ENCODE assay signal across 8 mouse cellular contexts in the genomic region with DNA sequence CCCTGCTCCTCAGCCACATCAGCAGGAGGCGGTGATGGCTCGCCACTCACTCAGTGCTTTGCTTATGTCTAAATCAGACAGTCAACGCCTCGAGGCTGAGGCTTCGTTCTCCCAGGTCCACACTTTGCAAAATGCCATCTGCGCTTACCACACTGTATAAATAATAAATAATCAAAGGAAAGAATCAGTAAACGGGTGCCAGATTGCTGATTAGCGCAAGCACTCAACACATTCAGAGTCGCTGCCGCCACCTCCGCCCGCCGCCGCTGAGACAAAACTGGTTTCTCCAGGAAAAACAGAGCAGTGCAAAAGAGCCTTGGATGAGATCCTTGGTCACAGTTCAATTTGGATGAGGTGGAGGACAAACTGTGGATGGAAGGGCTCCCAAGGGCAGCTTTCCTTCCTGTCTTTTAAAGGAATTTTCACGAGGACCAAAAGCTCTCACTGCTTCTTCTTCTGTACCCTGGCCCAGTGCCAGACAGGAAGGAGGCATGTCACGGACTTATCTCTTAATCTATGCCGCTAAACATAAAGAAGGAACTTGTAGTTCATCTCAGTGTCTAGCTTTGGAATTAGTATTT. TPM values are rescaled to one million over a fixed set of nuclear protein-coding genes. Genes with fewer than 3 reads are reported as not detected.
DNase-seq lines count a peak whose midpoint lies in the region; ATAC-seq lines count a peak whose summit lies in the region.
"Had no signal": no experiment of that assay in that cellular context is flagged by ENCODE, and none has a peak within 500 bp of the region (broad histone marks: within the 10 kb centered on the region; RNA-seq: fewer than 3 reads in every experiment).

No protein-coding gene starts in this region.

- no peak overlapping the region; the same call in 1 of the 2 replicates for H3K27ac ChIP-seq in stomach, embryonic 16.5 days (ENCODE audit: low read length)
- H3K27ac ChIP-seq: neural tube, embryonic 12.5 days had no signal

- peak overlapping the region; percentile 31 for H3K4me2 ChIP-seq in stomach, embryonic 16.5 days (ENCODE audit: low read depth, low read length)
- H3K4me2 ChIP-seq: neural tube, embryonic 12.5 days had no signal

- H3K4me3 ChIP-seq in stomach, embryonic 16.5 days (replicated peaks; ENCODE audit: low read length) = no peak overlapping the region
- H3K4me3 ChIP-seq: neural tube, embryonic 12.5 days had no signal

- ATAC-seq in cerebellum, adult (ENCODE audit: insufficient number of reproducible peaks, low FRiP score, low TSS enrichment) = peak; percentile 64
- no peak for ATAC-seq in stomach, embryonic 16.5 days (ENCODE audit: insufficient read depth, low FRiP score)

- peaks cover 26% of the 10 kb centered on the region for H3K4me1 ChIP-seq in stomach, embryonic 16.5 days (ENCODE audit: control insufficient read depth, insufficient read depth, low read length)

- H3K27me3 ChIP-seq in stomach, embryonic 16.5 days (ENCODE audit: control insufficient read depth, insufficient read depth, low read length) = no peaks in the 10 kb centered on the region
- H3K27me3 ChIP-seq: neural tube, embryonic 12.5 days had no signal

- peak overlapping the region; percentile 35; the same call in 1 of the 2 replicates for H3K9ac ChIP-seq in stomach, embryonic 16.5 days (ENCODE audit: low read length)
- H3K9ac ChIP-seq: neural tube, embryonic 12.5 days had no signal

- no peaks in the 10 kb centered on the region for H3K9me3 ChIP-seq in stomach, embryonic 16.5 days (replicated peaks; ENCODE audit: control insufficient read depth, low read length)
- H3K9me3 ChIP-seq: neural tube, embryonic 12.5 days had no signal

- H3K36me3 ChIP-seq in stomach, embryonic 16.5 days (ENCODE audit: control insufficient read depth, insufficient read depth, low read length) = no peaks in the 10 kb centered on the region
- H3K36me3 ChIP-seq: neural tube, embryonic 12.5 days had no signal

- WGBS in stomach, embryonic 16.5 days = 48% methylated on average over 17 of the region's 17 CpGs

- peak; percentile 61 for DNase-seq in T-cell, adult 2 months (ENCODE audit: low spot score)
- peak; percentile 66 to 76 for DNase-seq in frontal cortex, postnatal 36 days (ENCODE audit: low spot score in 2 of 2)
- peak; percentile 61 for DNase-seq in heart, postnatal 4 days
- peak; percentile 37 for DNase-seq in layer of hippocampus, adult 9-10 months (ENCODE audit: low spot score)
- DNase-seq in lung, postnatal 10 days = peak; percentile 72

RNA-seq across cellular contexts. Expression of a gene that starts 32.5 kb away (rescaled TPM):
- 1 to 10 TPM; 6.9 to 7.0 TPM for total RNA-seq in heart, postnatal 4 days (2021)
- 7.2 and 7.6 TPM in 2 replicates for polyA plus RNA-seq in stomach, embryonic 16.5 days (2015; fragmentation: Nextera tagmentation; extraction: Ambion mirVana)

RNA-seq across cellular contexts. Expression of a gene that starts 54.5 kb away (rescaled TPM):
- total RNA-seq in heart, postnatal 4 days (2021) = 10 to 100 TPM; 12.4 to 16.9 TPM
- polyA plus RNA-seq in stomach, embryonic 16.5 days (2015; fragmentation: Nextera tagmentation; extraction: Ambion mirVana) = 25.1 and 26.3 TPM in 2 replicates
